Mouse (Mus musculus): ENCODE data around the gene Etnppl.

Etnppl gene

GRCm38 (mm10) chr3:130677671-130678460 lies 60.6 kb downstream of the Etnppl start:
- no peak for DNase-seq (ENCODE audit: low read depth)

- DNase-seq (ENCODE audit: low read depth): no peak
Measured at GRCm38 (mm10) chr3:130681226-130681625, 64.0 kb downstream of the Etnppl start.

GRCm38 (mm10) chr3:130682183-130682582 lies 64.9 kb downstream of the Etnppl start:
- no peak for DNase-seq (ENCODE audit: low read depth)

- DNase-seq (ENCODE audit: low read depth): no peak
Measured at GRCm38 (mm10) chr3:130683836-130684235, 66.6 kb downstream of the Etnppl start.

GRCm38 (mm10) chr3:130684276-130685013 lies 67.2 kb downstream of the Etnppl start:
- no peak for DNase-seq (ENCODE audit: low read depth)

DNA sequence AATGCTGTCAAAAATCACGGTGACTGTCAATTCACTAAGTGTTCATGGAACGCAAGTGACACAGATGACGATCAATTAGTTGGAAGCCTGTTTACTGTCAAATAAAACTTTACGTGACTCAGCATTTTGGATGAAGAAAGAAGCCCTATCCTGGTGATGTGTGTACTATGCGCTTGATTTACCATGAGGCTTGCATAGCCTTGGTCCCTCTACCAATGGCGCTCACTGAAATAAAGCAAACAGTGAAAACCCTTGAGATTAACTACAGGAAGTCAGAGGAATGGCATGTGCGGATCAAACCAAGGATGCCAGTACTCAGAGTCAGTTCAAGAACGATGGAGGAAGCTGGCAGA lies 67.7 kb downstream of the Etnppl start:
- no peak for DNase-seq (ENCODE audit: low read depth)

DNA sequence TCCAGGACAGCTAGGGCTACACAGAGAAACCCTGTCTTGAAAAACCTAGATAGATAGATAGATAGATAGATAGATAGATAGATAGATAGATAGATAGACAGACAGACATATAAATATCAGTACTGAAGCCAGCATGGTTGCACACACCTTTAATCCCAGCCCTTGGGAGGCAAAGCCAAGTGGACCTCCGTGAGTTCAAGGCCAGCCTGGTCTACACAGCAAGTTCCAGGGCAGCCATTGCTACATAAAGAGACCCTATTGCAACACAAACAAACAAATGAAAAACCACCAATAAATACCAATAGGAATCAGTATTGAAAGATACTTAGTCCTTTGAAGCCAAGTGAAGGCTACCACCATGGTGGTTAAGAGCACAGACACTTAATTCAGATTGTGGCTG lies 69.8 kb downstream of the Etnppl start:
- no peak for DNase-seq (ENCODE audit: low read depth)
